Mouse (Mus musculus): ENCODE results near the gene Oas1g.
A peak's percentile ranks its signal among the peaks of the same experiment; 100 is the strongest.
"Not testable (repeated sequence)": the region's sequence is repeated elsewhere in the genome, so short reads cannot be mapped to it uniquely, and the experiment has no call there.

Oas1g gene

GRCm38 (mm10) chr5:120890991-120891390 lies 3.6 kb upstream of the Oas1g start:
- no peak for DNase-seq (ENCODE audit: low spot score in 2 of 2)

- DNase-seq (ENCODE audit: low spot score in 2 of 2) = no peak
Observed at GRCm38 (mm10) chr5:120890026-120890425, 2.6 kb upstream of the Oas1g start.

GRCm38 (mm10) chr5:120888294-120888815 lies 942 bp upstream of the Oas1g start:
- not testable (repeated sequence) for DNase-seq (ENCODE audit: low spot score in 2 of 2)

- DNase-seq (ENCODE audit: low spot score in 2 of 2) = no peak
Observed at GRCm38 (mm10) chr5:120887831-120888230, 418 bp upstream of the Oas1g start.

- not testable (repeated sequence) for DNase-seq (ENCODE audit: low spot score in 2 of 2)
Observed at GRCm38 (mm10) chr5:120881681-120882080, 5.7 kb downstream of the Oas1g start.

- DNase-seq (ENCODE audit: low spot score in 2 of 2) = not testable (repeated sequence)
Observed at GRCm38 (mm10) chr5:120878803-120879202, 8.6 kb downstream of the Oas1g start.

GRCm38 (mm10) chr5:120877407-120877806 lies 10.0 kb downstream of the Oas1g start:
- DNase-seq (ENCODE audit: low spot score in 2 of 2) = not testable (repeated sequence)

GRCm38 (mm10) chr5:120876839-120877238 lies 10.6 kb downstream of the Oas1g start:
- DNase-seq (ENCODE audit: low spot score in 2 of 2) = not testable (repeated sequence)

GRCm38 (mm10) chr5:120871469-120871868 lies 15.9 kb downstream of the Oas1g start:
- no peak for DNase-seq (ENCODE audit: low spot score in 2 of 2)

GRCm38 (mm10) chr5:120870782-120871181 lies 16.6 kb downstream of the Oas1g start:
- no peak for DNase-seq (ENCODE audit: low spot score in 2 of 2)

- DNase-seq (ENCODE audit: low spot score in 2 of 2) = no peak
Observed at GRCm38 (mm10) chr5:120870081-120870480, 17.3 kb downstream of the Oas1g start.

GRCm38 (mm10) chr5:120869436-120870015 lies 17.9 kb downstream of the Oas1g start:
- DNase-seq (ENCODE audit: low spot score in 2 of 2) = no peak

- DNase-seq (ENCODE audit: low spot score in 2 of 2) = no peak
Observed at GRCm38 (mm10) chr5:120865336-120865860, 22.0 kb downstream of the Oas1g start.

- no peak for DNase-seq (ENCODE audit: low spot score in 2 of 2)
Observed at GRCm38 (mm10) chr5:120861121-120861520, 26.3 kb downstream of the Oas1g start, which contains the start of gene Oas1h. Gene Oas1h (plus strand): TSS chr5:120861421.

GRCm38 (mm10) chr5:120859241-120859640 lies 28.2 kb downstream of the Oas1g start:
- no peak for DNase-seq (ENCODE audit: low spot score in 2 of 2)

- peak; percentile 23 to 43 for DNase-seq (ENCODE audit: low spot score in 2 of 2)
Observed at GRCm38 (mm10) chr5:120849601-120850136, 37.7 kb downstream of the Oas1g start.

GRCm38 (mm10) chr5:120847067-120847466 lies 40.3 kb downstream of the Oas1g start, which contains the start of gene Oas1f:
Gene Oas1f (plus strand): TSS chr5:120847367.
- DNase-seq (ENCODE audit: low spot score in 2 of 2) = no peak

GRCm38 (mm10) chr5:120844713-120845112 lies 42.7 kb downstream of the Oas1g start:
- peak; percentile 63 to 79 for DNase-seq (ENCODE audit: low spot score in 2 of 2)

GRCm38 (mm10) chr5:120836731-120837585 lies 50.5 kb downstream of the Oas1g start:
- DNase-seq (ENCODE audit: low spot score in 2 of 2) = peak; percentile 16 to 28

- DNase-seq (ENCODE audit: low spot score in 2 of 2) = no peak
Observed at GRCm38 (mm10) chr5:120833335-120834280, 53.8 kb downstream of the Oas1g start.

GRCm38 (mm10) chr5:120831031-120831430 lies 56.4 kb downstream of the Oas1g start:
- no peak for DNase-seq (ENCODE audit: low spot score in 2 of 2)

Data from urinary bladder, postnatal 36 days (tissue).